Mouse (Mus musculus): ENCODE measurements at regions not wholly inside any gene's neighbourhood (a gene's known extent, or its start where the extent isn't known, plus 50 kb on each side); places are given as distances from the start of the nearest gene placed in this dataset.

DNA sequence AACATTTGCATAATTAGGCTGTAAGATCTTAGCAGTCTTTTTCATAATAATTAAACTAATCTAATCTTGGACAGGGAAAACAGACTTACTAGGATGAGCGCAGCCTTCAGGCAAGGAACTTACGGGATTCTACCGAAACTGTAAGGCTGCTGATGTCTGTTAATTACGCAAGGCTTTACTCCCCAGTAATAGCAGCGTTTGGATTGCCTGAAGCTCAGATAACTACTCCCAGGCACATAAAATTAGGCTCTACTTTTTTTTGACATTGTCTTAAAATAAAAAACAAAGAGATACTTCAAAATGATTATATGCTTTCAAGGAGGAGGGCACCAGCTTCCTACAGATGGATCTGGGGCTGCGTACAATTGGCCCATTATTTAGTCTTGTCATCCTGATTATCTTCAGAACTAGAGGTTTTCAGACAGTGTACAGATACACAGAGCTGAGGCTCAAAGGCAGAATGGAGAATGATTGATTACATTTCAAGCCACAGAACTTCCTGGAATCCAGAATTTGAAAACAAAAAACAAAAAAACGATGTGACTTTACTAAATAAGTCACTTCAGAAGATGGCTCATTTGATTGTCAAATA is 220.1 kb upstream of the Tbc1d2b start:
- Histone ChIP-seq H3K4me3 (ENCODE audit: low read depth, low read length) (no peak overlapping the region), H3K27me3 (ENCODE audit: control insufficient read depth, insufficient read depth, low read length) (no peaks in the 10 kb centered on the region), H3K4me2 (ENCODE audit: low read depth, low read length) (no peak overlapping the region), H3K4me1 (ENCODE audit: control insufficient read depth, insufficient read depth, low read length) (no peaks in the 10 kb centered on the region), H3K27ac (ENCODE audit: low read depth, low read length) (no peak overlapping the region), H3K9ac (replicated peaks; ENCODE audit: low read depth, low read length) (no peak overlapping the region), H3K36me3 (ENCODE audit: control insufficient read depth, insufficient read depth, low read length) (no peaks in the 10 kb centered on the region), H3K9me3 (ENCODE audit: control insufficient read depth, low read length) (no peaks in the 10 kb centered on the region)
- ATAC-seq (ENCODE audit: low read depth), result peak; percentile 68; the same call in 1 of the 2 replicates
- WGBS, result 46% methylated on average over 7 of the region's 7 CpGs

DNA sequence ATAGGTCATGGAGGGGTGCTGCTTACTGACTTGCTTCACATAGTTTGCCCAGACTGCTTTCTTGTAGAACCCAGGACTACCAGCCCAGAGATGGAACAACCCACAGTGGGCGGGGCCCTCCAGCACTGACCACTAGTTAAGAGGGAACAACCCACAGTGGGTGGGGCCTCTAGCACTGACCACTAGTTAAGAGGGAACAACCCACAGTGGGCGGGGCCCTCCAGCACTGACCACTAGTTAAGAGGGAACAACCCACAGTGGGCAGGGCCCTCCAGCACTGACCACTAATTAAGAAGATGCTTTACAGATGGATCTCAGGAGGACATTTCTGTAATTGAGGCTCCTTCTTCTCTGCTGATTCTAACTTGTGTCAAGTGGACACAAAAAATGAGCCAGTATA is 180.0 kb upstream of the Tbc1d2b start:
- Histone ChIP-seq H3K4me2 (ENCODE audit: low read depth, low read length) (no peak overlapping the region), H3K9ac (replicated peaks; ENCODE audit: low read depth, low read length) (no peak overlapping the region), H3K4me3 (ENCODE audit: low read depth, low read length) (no peak overlapping the region), H3K36me3 (ENCODE audit: control insufficient read depth, insufficient read depth, low read length) (no peaks in the 10 kb centered on the region), H3K9me3 (ENCODE audit: control insufficient read depth, low read length) (no peaks in the 10 kb centered on the region), H3K4me1 (ENCODE audit: control insufficient read depth, insufficient read depth, low read length) (no peaks in the 10 kb centered on the region), H3K27me3 (ENCODE audit: control insufficient read depth, insufficient read depth, low read length) (no peaks in the 10 kb centered on the region), H3K27ac (ENCODE audit: low read depth, low read length) (no peak overlapping the region)
- no peak for ATAC-seq (ENCODE audit: low read depth)
- WGBS, result 98% methylated on average over 2 of the region's 2 CpGs

DNA sequence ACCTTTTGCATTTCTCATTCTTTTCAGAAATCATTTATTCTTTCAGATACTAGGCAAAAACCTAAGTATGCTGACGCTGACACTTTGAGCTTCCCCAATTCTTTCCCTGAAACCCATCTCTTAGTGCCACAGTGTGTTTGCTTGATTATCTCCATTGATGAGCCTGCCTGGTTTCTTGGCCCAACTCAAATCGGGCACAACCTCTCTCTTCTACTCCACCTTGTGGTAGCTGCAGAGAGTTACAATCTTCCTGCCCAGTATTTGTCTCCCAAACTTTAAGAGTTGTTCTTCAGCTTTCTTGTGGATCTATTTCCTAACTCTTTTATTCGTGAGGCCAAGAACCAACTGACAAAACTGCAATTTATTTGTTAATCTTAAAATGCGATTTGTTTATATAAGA is 176.4 kb upstream of the Tbc1d2b start:
- Histone ChIP-seq H3K27me3 (ENCODE audit: control insufficient read depth, insufficient read depth, low read length) (no peaks in the 10 kb centered on the region), H3K27ac (ENCODE audit: low read depth, low read length) (no peak overlapping the region), H3K4me1 (ENCODE audit: control insufficient read depth, insufficient read depth, low read length) (no peaks in the 10 kb centered on the region), H3K4me2 (ENCODE audit: low read depth, low read length) (no peak overlapping the region), H3K9ac (replicated peaks; ENCODE audit: low read depth, low read length) (no peak overlapping the region), H3K36me3 (ENCODE audit: control insufficient read depth, insufficient read depth, low read length) (no peaks in the 10 kb centered on the region), H3K9me3 (ENCODE audit: control insufficient read depth, low read length) (no peaks in the 10 kb centered on the region), H3K4me3 (ENCODE audit: low read depth, low read length) (no peak overlapping the region)
- 19% methylated on average over 4 of the region's 4 CpGs for WGBS
- peak; percentile 31; the same call in 1 of the 2 replicates for ATAC-seq (ENCODE audit: low read depth)

GRCm38 (mm10) chr9:90434902-90435301 is 164.3 kb upstream of the Tbc1d2b start:
- no peaks in the 10 kb centered on the region for H3K36me3 ChIP-seq (ENCODE audit: control insufficient read depth, insufficient read depth, low read length)
- no peak for ATAC-seq (ENCODE audit: low read depth)
- H3K27ac ChIP-seq (ENCODE audit: low read depth, low read length), result no peak overlapping the region
- WGBS, result 78% methylated on average over 4 of the region's 4 CpGs
- no peaks in the 10 kb centered on the region for H3K9me3 ChIP-seq (ENCODE audit: control insufficient read depth, low read length)
- H3K27me3 ChIP-seq (ENCODE audit: control insufficient read depth, insufficient read depth, low read length), result no peaks in the 10 kb centered on the region
- H3K4me3 ChIP-seq (ENCODE audit: low read depth, low read length), result no peak overlapping the region
- no peaks in the 10 kb centered on the region for H3K4me1 ChIP-seq (ENCODE audit: control insufficient read depth, insufficient read depth, low read length)
- no peak overlapping the region for H3K4me2 ChIP-seq (ENCODE audit: low read depth, low read length)
- H3K9ac ChIP-seq (replicated peaks; ENCODE audit: low read depth, low read length), result no peak overlapping the region

GRCm38 (mm10) chr9:90430898-90431297 is 160.3 kb upstream of the Tbc1d2b start:
- Histone ChIP-seq H3K4me3 (ENCODE audit: low read depth, low read length) (no peak overlapping the region), H3K27ac (ENCODE audit: low read depth, low read length) (no peak overlapping the region), H3K9ac (replicated peaks; ENCODE audit: low read depth, low read length) (no peak overlapping the region), H3K27me3 (ENCODE audit: control insufficient read depth, insufficient read depth, low read length) (no peaks in the 10 kb centered on the region), H3K4me2 (ENCODE audit: low read depth, low read length) (no peak overlapping the region), H3K9me3 (ENCODE audit: control insufficient read depth, low read length) (no peaks in the 10 kb centered on the region), H3K36me3 (ENCODE audit: control insufficient read depth, insufficient read depth, low read length) (no peaks in the 10 kb centered on the region), H3K4me1 (ENCODE audit: control insufficient read depth, insufficient read depth, low read length) (no peaks in the 10 kb centered on the region)
- 82% methylated on average over 2 of the region's 2 CpGs for WGBS
- ATAC-seq (ENCODE audit: low read depth), result no peak

DNA sequence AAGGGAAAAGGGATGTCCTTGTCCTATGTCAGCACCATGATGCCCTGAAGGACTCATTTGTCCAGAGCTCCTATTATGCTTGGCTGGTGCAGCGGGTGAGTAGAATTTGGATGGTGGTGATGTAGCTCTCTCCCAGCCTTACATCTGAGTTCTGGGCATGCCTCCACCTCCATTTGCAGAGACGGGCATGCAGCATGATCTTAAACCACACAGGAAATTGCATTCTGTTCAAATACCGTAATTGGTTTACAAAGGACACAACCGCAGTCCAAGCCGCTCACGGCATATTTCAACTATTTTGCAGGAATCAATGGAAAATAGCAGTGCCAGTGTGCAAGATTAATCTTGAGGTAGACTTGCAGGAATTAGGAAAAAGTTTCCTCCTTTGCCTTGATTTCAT is 151.1 kb upstream of the Tbc1d2b start:
- no peak for ATAC-seq (ENCODE audit: low read depth)
- 90% methylated on average over 6 of the region's 6 CpGs for WGBS
- no peaks in the 10 kb centered on the region for H3K36me3 ChIP-seq (ENCODE audit: control insufficient read depth, insufficient read depth, low read length)
- no peaks in the 10 kb centered on the region for H3K9me3 ChIP-seq (ENCODE audit: control insufficient read depth, low read length)
- no peak overlapping the region for H3K27ac ChIP-seq (ENCODE audit: low read depth, low read length)
- H3K27me3 ChIP-seq (ENCODE audit: control insufficient read depth, insufficient read depth, low read length), result no peaks in the 10 kb centered on the region
- no peak overlapping the region for H3K9ac ChIP-seq (replicated peaks; ENCODE audit: low read depth, low read length)
- no peak overlapping the region for H3K4me2 ChIP-seq (ENCODE audit: low read depth, low read length)
- no peak overlapping the region for H3K4me3 ChIP-seq (ENCODE audit: low read depth, low read length)
- H3K4me1 ChIP-seq (ENCODE audit: control insufficient read depth, insufficient read depth, low read length), result no peaks in the 10 kb centered on the region

- no peak overlapping the region for H3K9ac ChIP-seq (replicated peaks; ENCODE audit: low read depth, low read length)
- no peaks in the 10 kb centered on the region for H3K27me3 ChIP-seq (ENCODE audit: control insufficient read depth, insufficient read depth, low read length)
- no peaks in the 10 kb centered on the region for H3K4me1 ChIP-seq (ENCODE audit: control insufficient read depth, insufficient read depth, low read length)
- no peaks in the 10 kb centered on the region for H3K36me3 ChIP-seq (ENCODE audit: control insufficient read depth, insufficient read depth, low read length)
- peak; percentile 77 for ATAC-seq (ENCODE audit: low read depth)
- H3K9me3 ChIP-seq (ENCODE audit: control insufficient read depth, low read length), result no peaks in the 10 kb centered on the region
- 46% methylated on average over 7 of the region's 7 CpGs for WGBS
- H3K4me3 ChIP-seq (ENCODE audit: low read depth, low read length), result no peak overlapping the region
- H3K27ac ChIP-seq (ENCODE audit: low read depth, low read length), result no peak overlapping the region
- H3K4me2 ChIP-seq (ENCODE audit: low read depth, low read length), result no peak overlapping the region
Measured at GRCm38 (mm10) chr9:90419762-90420541, 149.3 kb upstream of the Tbc1d2b start.

- Histone ChIP-seq H3K9ac (replicated peaks; ENCODE audit: low read depth, low read length) (no peak overlapping the region), H3K4me1 (ENCODE audit: control insufficient read depth, insufficient read depth, low read length) (no peaks in the 10 kb centered on the region), H3K27ac (ENCODE audit: low read depth, low read length) (no peak overlapping the region), H3K4me2 (ENCODE audit: low read depth, low read length) (no peak overlapping the region), H3K4me3 (ENCODE audit: low read depth, low read length) (no peak overlapping the region), H3K27me3 (ENCODE audit: control insufficient read depth, insufficient read depth, low read length) (no peaks in the 10 kb centered on the region), H3K36me3 (ENCODE audit: control insufficient read depth, insufficient read depth, low read length) (no peaks in the 10 kb centered on the region), H3K9me3 (ENCODE audit: control insufficient read depth, low read length) (no peaks in the 10 kb centered on the region)
- WGBS, result 76% methylated on average over 2 of the region's 2 CpGs
- no peak for ATAC-seq (ENCODE audit: low read depth)
Measured at GRCm38 (mm10) chr9:90408789-90409188, 138.2 kb upstream of the Tbc1d2b start.

DNA sequence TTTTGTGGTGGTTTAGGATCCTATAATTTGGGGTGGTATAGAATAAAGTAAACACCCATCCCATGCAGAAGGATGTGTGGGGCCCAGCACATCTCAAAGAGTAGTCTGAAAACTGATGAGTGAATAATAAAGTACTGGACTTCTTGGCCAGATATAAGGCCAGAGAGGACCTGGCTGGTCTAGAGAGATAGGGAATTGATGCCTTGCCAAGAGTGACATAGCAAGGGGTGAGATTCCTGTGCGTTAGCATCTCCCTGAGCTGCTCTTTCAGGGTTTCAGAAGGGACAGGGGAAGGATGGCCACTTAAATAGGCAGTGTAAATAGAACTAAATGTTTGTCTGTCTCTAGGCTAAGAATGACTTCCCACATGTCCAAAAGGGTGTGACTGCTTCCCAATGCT is 137.0 kb upstream of the Tbc1d2b start:
- no peak overlapping the region for H3K9ac ChIP-seq (replicated peaks; ENCODE audit: low read depth, low read length)
- H3K36me3 ChIP-seq (ENCODE audit: control insufficient read depth, insufficient read depth, low read length), result no peaks in the 10 kb centered on the region
- H3K27ac ChIP-seq (ENCODE audit: low read depth, low read length), result no peak overlapping the region
- H3K4me1 ChIP-seq (ENCODE audit: control insufficient read depth, insufficient read depth, low read length), result no peaks in the 10 kb centered on the region
- no peaks in the 10 kb centered on the region for H3K9me3 ChIP-seq (ENCODE audit: control insufficient read depth, low read length)
- H3K4me3 ChIP-seq (ENCODE audit: low read depth, low read length), result no peak overlapping the region
- no peak overlapping the region for H3K4me2 ChIP-seq (ENCODE audit: low read depth, low read length)
- 85% methylated on average over 1 of the region's 1 CpGs for WGBS
- ATAC-seq (ENCODE audit: low read depth), result no peak
- H3K27me3 ChIP-seq (ENCODE audit: control insufficient read depth, insufficient read depth, low read length), result no peaks in the 10 kb centered on the region
